Mouse (Mus musculus): ENCODE data around the gene Rnf10.

Gene Rnf10

GRCm38 (mm10) chr5:115193226-115193625 is 79.5 kb downstream of the Rnf10 start:
- DNase-seq: peak; percentile 77

- DNase-seq: no peak
These were observed 79.9 kb downstream of the Rnf10 start for GRCm38 (mm10) chr5:115192828-115193195.

GRCm38 (mm10) chr5:115191880-115192827 is 80.5 kb downstream of the Rnf10 start:
- DNase-seq: no peak
